Mouse (Mus musculus) cerebellum, adult 2 months (tissue): ENCODE measurements at regions not wholly inside any gene's neighbourhood (a gene's known extent, or its start where the extent isn't known, plus 50 kb on each side); places are given as distances from the start of the nearest gene placed in this dataset.
"Not testable (repeated sequence)": the region's sequence is repeated elsewhere in the genome, so short reads cannot be mapped to it uniquely, and the experiment has no call there.

Experiments
- CTCF ChIP-seq: fragments of 200-500 bp; IDR thresholded peaks from 2 replicates; pipeline ENCODE4 v1.5.1; 2011; ENCODE audit warnings: low read depth, mild to moderate bottlenecking, control low read depth, low read length, moderate library complexity, borderline replicate concordance; ENCODE audit not compliant: insufficient read depth
- POLR2A ChIP-seq: fragments of 200-500 bp; IDR thresholded peaks from 2 replicates; pipeline ENCODE4 v1.6.1; 2011; ENCODE audit warnings: low read length, control low read depth, borderline replicate concordance; ENCODE audit not compliant: insufficient read depth

DNA sequence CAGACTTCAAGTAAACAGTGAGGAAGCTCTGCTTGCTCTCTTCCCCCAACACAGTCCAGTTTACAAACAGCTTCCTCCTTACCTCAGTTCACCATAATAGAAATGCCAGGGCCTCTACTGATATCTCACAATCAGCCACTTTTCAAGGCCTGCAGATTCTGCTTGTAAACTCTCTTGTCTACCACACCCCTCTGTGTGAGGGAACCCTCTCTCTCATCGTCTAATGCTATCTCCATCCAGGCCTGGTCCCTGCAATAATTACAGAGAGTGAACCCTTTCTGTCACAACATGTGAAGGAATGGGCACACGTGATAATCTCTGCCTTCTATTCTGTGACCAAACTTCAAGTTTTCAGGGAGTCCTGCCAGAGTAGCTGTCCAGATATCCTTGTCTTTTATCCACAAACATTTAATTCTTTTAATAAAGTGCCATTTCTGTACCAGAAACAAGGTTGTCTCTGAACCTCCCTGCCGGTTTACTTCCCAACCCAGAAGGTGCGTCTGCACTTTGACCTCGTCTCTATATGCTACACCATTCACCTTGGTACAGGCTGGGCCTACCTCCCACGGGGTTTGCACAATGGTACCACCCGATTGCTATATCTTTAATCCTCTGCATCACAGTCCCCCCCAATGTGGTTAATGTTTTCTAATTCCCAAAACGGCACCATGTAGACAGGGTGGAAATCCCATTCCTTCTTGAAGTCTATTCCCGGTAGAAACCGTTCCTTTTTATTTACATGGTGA lies 219.6 kb downstream of the Samd9l start:
- TF ChIP-seq CTCF, POLR2A: not testable (repeated sequence)
